ENCODE assay signal across 11 mouse cellular contexts in the genomic region with DNA sequence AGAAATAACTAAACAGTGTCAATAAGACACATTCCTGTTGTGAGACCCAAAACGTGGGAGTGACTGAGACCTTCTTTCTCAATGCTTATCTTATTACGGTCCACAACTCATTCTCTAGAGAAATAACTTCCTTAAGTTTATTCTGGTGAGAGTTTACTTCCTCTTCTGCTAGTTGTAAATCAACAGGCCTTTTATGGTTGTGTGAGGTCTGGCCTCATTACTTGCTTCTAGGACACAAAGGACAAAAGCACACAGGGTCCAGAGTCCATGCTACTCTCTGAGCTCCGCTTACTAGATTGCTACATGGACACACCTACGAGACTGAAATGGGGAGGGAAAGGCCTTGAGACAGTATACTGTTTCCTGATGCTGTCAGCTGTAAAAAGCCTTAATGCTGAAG. TPM values are rescaled to one million over a fixed set of nuclear protein-coding genes. Genes with fewer than 3 reads are reported as not detected.
A peak's percentile ranks its signal among the peaks of the same experiment; 100 is the strongest.
DNase-seq lines count a peak whose midpoint lies in the region; ATAC-seq and TF ChIP-seq lines count a peak whose summit lies in the region.
"Had no signal": no experiment of that assay in that cellular context is flagged by ENCODE, and none has a peak within 500 bp of the region (broad histone marks: within the 10 kb centered on the region; RNA-seq: fewer than 3 reads in every experiment).

No protein-coding gene starts in this region.

- H3K4me3 ChIP-seq in liver, postnatal 0 days (ENCODE audit: low read depth, low read length): peak overlapping the region; percentile 29; the same call in 1 of the 2 replicates

- TF ChIP-seq CTCF in liver, postnatal 0 days (IDR thresholded peaks at IDR 0.05; ENCODE audit: low read depth): no peak

- H3K27ac ChIP-seq in liver, postnatal 0 days (ENCODE audit: low read depth): peak overlapping the region; percentile 64
- H3K27ac ChIP-seq: hindbrain, postnatal 0 days had no signal

- H3K4me1 ChIP-seq in liver, postnatal 0 days (ENCODE audit: insufficient read depth): peaks cover 18% of the 10 kb centered on the region

- no peaks in the 10 kb centered on the region for H3K9me3 ChIP-seq in liver, postnatal 0 days (ENCODE audit: low read length)

- peak overlapping the region; percentile 52 for H3K4me2 ChIP-seq in liver, postnatal 0 days (ENCODE audit: low read depth, low read length)

- ATAC-seq in liver, postnatal 0 days: peak; percentile 86
- ATAC-seq: hindbrain, postnatal 0 days had no signal

- no peaks in the 10 kb centered on the region; the same call in 1 of the 2 replicates for H3K36me3 ChIP-seq in liver, postnatal 0 days (replicated peaks; ENCODE audit: insufficient read depth, low read length)

- H3K9ac ChIP-seq in liver, postnatal 0 days (replicated peaks): no peak overlapping the region

- peak; percentile 42 to 52 for DNase-seq in spleen, postnatal 36 days (ENCODE audit: low spot score in 2 of 2)
- no peak for DNase-seq in spleen, adult 12 weeks (ENCODE audit: low spot score)
- DNase-seq in kidney, adult 18-20 months: peak; percentile 33
- no peak for DNase-seq in liver, postnatal 0 days
- no peak for DNase-seq in frontal cortex, postnatal 10 days (ENCODE audit: low spot score in 2 of 2)
- no peak for DNase-seq in cerebellum, postnatal 25 days
- DNase-seq in thymus, postnatal 4 days: no peak
- DNase-seq: cerebellum, postnatal 36 days had no signal

- WGBS in liver, postnatal 0 days (ENCODE audit: insufficient replicate concordance): 17% methylated on average over 4 of the region's 4 CpGs

- no peaks in the 10 kb centered on the region for H3K27me3 ChIP-seq in liver, postnatal 0 days (ENCODE audit: insufficient read depth, low read length)

- no peak for TF ChIP-seq EP300 in liver, postnatal 0 days (IDR thresholded peaks at IDR 0.05; ENCODE audit: low read depth)

RNA-seq across cellular contexts. Expression of gene Serpinb1a, which starts 1.9 kb away (rescaled TPM):
- 50.4 and 50.7 TPM in 2 replicates for polyA plus RNA-seq in liver, postnatal 0 days (2015; fragmentation: Nextera tagmentation; extraction: Ambion mirVana)

RNA-seq across cellular contexts. Expression of gene D930007J09Rik, which starts 46.4 kb away (rescaled TPM):
- not detected in 2 replicates for polyA plus RNA-seq in liver, postnatal 0 days (2015; fragmentation: Nextera tagmentation; extraction: Ambion mirVana)
- polyA plus RNA-seq: activated CD4-positive, CD25-positive, alpha-beta regulatory T cell, adult 4 months; hindbrain, postnatal 0 days; lung, embryonic 16.5 days had no signal

RNA-seq across cellular contexts. Expression of gene Wrnip1, which starts 47.3 kb away (rescaled TPM):
- 7.9 and 12.2 TPM in 2 replicates for polyA plus RNA-seq in liver, postnatal 0 days (2015; fragmentation: Nextera tagmentation; extraction: Ambion mirVana)

RNA-seq across cellular contexts. Expression of gene Serpinb1c, which starts 48.9 kb away (rescaled TPM):
- polyA plus RNA-seq in liver, postnatal 0 days (2015; fragmentation: Nextera tagmentation; extraction: Ambion mirVana): not detected in 2 replicates
- polyA plus RNA-seq: activated CD4-positive, CD25-positive, alpha-beta regulatory T cell, adult 4 months; hindbrain, postnatal 0 days; lung, embryonic 16.5 days had no signal

Comparison
In these comparisons a context has a peak if more than half of its experiments do, and no peak if none do; other contexts are left out.
1. DNase-seq: peak in spleen, postnatal 36 days (2 of 2) and kidney, adult 18-20 months (single experiment); none in spleen, adult 12 weeks (single experiment), liver, postnatal 0 days (single experiment), frontal cortex, postnatal 10 days (0 of 2), cerebellum, postnatal 25 days (0 of 2) and thymus, postnatal 4 days (single experiment).